Mouse (Mus musculus): ENCODE measurements around the gene Igsf11. TPM values are rescaled to one million over a fixed set of nuclear protein-coding genes. Genes with fewer than 3 reads are reported as not detected.

Igsf11 gene
- 1 to 10 TPM in 1 of 2 experiments, under 1 TPM in 1; 0.66 to 1.0 TPM for total RNA-seq (2021)
- long read RNA-seq, experiment 1, partial matches to known transcripts: 0 of 3 reads
- long read RNA-seq, experiment 1, other reads (novel, unspliced or antisense): 1 of 3 reads
- long read RNA-seq, experiment 2: 0 reads

- intact Hi-C loops (cut with DNase I; ENCODE audit: low total_unique reads): no loop called here
- no peak for DNase-seq
Observed at GRCm38 (mm10) chr16:38892371-38892770, at the start of gene Igsf11. Gene Igsf11, plus strand, starts transcription at chr16:38892671.

DNA sequence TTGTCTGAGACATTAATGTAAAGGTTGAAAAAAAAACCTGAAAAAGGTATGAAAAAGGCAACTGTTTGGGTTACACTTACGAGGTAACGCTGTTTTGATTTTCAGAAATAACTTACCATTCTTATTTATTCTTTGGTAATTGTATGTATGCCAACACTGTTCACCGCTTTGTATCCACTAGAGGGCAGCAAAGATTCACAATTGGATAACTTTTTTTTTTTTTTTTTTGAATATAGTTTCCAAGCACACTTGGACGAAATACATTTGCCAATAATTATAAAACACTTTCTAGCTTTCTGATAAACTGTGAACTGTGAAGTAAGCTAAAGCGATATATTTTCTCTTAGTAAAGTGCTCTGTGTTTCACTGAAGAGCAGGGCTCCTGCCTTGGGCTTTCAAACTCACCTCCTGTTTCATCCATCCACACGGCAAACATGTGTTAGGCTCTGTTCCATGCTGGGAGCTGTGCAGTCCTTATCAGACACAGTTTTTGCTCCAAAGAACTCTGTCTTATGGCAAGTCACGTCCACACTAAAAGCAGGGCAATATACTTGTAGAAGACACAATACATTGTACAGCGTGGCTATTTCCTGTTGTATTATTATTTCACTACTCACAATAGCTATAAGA, 34.2 kb upstream of the Igsf11 start:
- DNase-seq: no peak
- intact Hi-C loops (cut with DNase I; ENCODE audit: low total_unique reads): no loop called here

DNA sequence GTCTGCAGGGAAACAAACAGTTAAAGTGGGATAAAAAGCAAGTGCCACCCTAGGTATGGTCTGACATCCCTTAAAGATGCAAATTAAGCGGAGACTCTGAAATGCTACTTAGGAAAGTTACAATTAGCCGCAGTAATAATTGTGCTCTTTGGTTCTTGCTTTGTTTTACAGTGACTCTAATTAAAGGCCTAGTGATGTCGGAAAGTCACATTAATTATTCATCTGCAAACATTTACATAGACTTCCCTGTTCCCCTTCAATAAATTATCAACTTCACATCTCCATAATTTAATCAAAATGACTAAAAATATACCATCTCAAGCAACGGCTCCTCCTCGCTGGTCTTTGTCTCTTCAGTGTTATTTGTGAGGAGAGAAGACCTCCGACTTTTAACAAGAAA, 31.9 kb upstream of the Igsf11 start:
- intact Hi-C loops (cut with DNase I; ENCODE audit: low total_unique reads): no loop called here
- DNase-seq: no peak

DNA sequence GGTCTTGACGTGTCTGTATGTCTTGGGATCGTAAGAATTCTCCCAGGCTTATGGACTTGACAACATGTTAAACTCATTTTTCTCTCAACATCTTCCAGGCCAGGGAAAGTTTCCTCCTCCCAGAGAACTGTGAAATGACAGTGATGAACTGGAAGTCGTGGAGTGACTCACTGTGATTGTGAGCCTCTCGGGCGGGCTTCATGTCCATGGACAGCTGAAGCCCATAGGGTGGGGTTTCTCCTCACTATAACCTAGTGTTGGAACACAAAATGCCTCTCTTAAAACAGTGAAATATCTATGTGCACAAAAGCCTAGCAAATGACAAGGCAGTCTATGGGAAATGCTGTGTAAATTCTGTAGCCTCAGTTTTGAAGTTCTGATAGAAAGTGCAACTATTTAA, 28.1 kb upstream of the Igsf11 start:
- intact Hi-C loops (cut with DNase I; ENCODE audit: low total_unique reads): no loop called here
- DNase-seq: no peak

GRCm38 (mm10) chr16:38873231-38873630, 19.2 kb upstream of the Igsf11 start:
- no peak for DNase-seq
- intact Hi-C loops (cut with DNase I; ENCODE audit: low total_unique reads): no loop called here

DNA sequence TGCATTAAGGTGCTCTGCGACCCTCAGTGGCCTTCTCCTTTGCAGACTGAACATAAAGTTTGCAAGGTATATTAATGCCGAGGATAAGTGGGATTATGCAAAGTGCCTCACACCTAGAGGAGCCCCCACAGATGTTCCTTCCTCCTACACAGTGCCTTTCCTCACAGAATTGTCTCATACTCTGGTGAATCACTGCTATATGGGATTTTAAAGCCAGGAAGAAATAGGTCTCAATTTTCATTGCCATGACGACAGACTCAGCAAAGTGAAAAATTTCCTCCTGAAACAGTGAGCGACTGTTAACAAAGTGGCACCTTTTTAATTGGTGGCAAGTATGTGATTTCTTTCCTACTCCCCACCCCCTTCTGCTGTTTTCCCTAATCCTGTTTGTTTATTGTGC, 18.0 kb upstream of the Igsf11 start:
- intact Hi-C loops (cut with DNase I; ENCODE audit: low total_unique reads): no loop called here
- DNase-seq: no peak

DNA sequence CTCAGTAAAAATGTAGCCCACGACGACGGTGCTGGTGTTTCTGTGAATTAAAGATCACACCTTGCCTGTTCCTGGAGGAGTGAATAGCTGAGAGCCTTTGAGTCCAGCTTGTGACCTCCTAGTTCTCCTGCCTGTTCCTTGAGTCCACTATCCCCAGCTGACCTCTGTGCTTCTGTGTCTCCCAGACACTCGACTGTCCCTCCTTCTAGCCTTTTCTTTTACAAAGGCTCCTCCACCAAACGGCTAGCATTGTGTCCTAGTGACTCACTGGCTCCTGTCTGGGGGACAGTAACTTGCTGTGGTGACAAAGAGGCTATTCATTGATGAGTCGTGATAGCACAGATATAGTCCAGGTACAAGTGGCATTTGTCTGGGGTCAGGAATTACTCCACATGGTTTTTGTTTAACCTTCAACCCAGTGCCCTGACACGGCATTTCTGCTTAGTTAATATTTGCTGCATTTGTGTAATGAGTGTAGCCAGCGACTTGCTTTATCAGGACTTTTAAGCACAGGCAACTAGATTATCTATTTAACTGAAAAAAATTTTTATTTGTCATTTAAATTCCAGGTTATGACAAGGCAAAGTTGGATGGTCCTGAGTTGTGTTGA, 6.5 kb downstream of the Igsf11 start:
- no peak for DNase-seq
- intact Hi-C loops (cut with DNase I; ENCODE audit: low total_unique reads): no loop called here

DNA sequence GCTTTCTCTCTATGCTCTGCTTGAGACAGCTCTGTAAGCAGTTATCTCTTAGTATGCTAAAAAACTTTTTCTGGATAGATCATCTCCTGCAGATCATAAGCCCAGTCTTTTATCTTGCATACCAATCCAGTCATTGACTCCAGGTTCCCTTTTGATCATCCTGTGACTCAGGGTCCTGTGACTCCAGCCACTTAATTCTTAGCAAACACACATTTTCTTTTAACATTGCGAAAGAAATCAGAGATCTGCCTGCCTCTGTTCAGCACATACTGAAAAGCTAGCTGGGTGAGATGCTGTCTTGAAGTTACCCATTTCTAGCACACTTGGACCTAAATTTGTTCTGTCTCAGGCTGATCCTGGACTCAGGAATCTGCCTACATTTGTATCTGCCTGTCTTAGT, 7.6 kb downstream of the Igsf11 start:
- intact Hi-C loops (cut with DNase I; ENCODE audit: low total_unique reads): no loop called here

DNA sequence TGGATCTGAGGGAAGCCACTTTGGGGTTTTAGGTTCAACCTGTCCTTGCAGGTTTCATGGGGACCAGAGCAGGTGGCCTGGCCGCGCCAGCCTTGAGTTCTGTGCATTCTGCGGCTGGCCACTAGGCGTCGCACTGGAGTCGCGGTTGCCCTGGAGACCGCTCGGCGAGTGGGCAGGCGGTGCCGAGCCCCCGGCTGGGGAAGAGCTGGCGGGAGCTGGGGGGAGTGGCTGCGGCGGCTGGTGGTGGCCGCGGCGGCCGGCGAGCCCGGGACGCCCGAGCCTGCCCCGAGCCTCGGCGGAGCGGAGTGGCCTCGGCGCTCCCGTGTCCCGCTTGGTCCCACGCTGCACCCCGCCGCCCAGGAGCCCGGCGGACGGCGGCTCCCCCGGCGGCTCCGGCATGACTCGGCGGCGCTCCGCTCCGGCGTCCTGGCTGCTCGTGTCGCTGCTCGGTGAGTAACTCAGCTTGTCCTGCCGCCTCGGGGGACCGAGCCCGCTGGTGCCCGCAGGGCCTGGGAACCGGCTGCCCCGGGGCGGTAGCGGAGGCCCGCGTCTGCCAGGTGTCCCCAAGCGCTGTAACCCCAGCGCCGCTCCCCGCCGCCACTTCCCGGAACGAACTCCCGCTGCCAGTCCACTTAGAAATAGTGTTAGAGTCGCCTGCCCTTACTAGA, 9.8 kb downstream of the Igsf11 start:
- intact Hi-C loops (cut with DNase I; ENCODE audit: low total_unique reads): no loop called here
- peak; percentile 91 for DNase-seq

More for the DNA sequence above, 7.6 kb downstream of the Igsf11 start:
- no peak for DNase-seq

DNA sequence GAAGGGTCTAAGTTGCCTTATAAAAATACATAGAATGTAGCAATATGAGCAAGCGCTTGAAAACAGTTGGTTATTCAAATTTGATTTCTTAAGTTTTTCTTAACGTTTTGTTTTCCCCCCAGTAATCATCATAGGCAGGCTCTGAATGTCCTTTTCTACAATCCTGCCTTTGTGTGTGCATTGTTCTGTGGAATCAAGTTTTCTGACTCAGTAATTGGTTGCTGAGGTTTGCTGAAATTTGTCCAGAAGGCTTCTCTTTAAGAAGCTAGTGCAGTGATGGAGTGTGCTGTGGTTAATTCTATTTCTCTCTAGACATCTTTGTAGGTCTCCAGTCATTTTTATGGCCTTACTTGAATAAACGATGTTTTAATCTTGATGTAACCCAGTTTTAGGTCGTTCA, 10.5 kb downstream of the Igsf11 start:
- intact Hi-C loops (cut with DNase I; ENCODE audit: low total_unique reads): no loop called here
- no peak for DNase-seq

- DNase-seq: no peak
- intact Hi-C loops (cut with DNase I; ENCODE audit: low total_unique reads): no loop called here
Observed at GRCm38 (mm10) chr16:38904202-38904601, 11.7 kb downstream of the Igsf11 start.

GRCm38 (mm10) chr16:38905911-38906310, 13.4 kb downstream of the Igsf11 start:
- DNase-seq: no peak
- intact Hi-C loops (cut with DNase I; ENCODE audit: low total_unique reads): no loop called here

- intact Hi-C loops (cut with DNase I; ENCODE audit: low total_unique reads): no loop called here
Observed at GRCm38 (mm10) chr16:38908304-38908703, 15.8 kb downstream of the Igsf11 start.

GRCm38 (mm10) chr16:38909506-38909905, 17.0 kb downstream of the Igsf11 start:
- no peak for DNase-seq
- intact Hi-C loops (cut with DNase I; ENCODE audit: low total_unique reads): no loop called here

More at GRCm38 (mm10) chr16:38908304-38908703, 15.8 kb downstream of the Igsf11 start:
- DNase-seq: no peak

DNA sequence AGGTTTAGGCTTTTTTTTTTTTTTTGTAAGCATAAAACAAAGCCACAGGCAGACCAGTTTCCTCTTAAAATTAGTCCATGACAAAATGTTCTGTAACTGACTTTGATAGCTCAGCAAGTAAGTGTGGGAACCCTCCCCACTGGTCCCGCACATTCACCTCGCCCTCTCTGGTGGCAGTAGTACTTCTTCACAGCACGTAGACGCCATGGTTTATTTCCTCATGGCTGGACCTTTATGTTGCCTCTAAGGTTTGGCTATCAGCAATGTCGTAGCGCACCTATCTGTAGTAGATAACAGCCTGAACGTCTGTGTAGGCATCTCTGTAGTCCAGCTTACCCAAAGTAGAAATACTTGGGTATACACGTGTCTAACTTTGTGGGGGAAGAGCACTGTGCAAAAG, 17.6 kb downstream of the Igsf11 start:
- intact Hi-C loops (cut with DNase I; ENCODE audit: low total_unique reads): no loop called here
- no peak for DNase-seq

DNA sequence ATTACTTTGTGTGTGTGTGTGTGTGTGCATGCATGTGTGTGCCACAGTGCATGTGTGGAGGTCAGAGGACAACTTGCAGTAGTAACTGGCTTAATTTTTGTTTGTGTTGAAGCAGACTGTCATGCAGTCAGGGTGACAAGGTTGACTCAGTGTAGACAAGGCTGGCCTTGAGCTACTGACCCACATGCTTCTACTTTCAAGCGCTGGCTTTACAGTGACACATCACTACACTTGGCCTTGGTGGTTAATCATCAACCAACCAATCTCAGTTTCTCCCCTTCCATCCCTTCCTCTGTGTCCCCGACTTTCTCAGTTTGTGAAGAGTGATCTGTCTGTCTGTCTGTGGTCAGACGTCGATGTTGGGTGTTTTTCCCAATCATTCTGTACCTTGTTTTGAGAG, 23.0 kb downstream of the Igsf11 start:
- no peak for DNase-seq
- intact Hi-C loops (cut with DNase I; ENCODE audit: low total_unique reads): no loop called here

DNA sequence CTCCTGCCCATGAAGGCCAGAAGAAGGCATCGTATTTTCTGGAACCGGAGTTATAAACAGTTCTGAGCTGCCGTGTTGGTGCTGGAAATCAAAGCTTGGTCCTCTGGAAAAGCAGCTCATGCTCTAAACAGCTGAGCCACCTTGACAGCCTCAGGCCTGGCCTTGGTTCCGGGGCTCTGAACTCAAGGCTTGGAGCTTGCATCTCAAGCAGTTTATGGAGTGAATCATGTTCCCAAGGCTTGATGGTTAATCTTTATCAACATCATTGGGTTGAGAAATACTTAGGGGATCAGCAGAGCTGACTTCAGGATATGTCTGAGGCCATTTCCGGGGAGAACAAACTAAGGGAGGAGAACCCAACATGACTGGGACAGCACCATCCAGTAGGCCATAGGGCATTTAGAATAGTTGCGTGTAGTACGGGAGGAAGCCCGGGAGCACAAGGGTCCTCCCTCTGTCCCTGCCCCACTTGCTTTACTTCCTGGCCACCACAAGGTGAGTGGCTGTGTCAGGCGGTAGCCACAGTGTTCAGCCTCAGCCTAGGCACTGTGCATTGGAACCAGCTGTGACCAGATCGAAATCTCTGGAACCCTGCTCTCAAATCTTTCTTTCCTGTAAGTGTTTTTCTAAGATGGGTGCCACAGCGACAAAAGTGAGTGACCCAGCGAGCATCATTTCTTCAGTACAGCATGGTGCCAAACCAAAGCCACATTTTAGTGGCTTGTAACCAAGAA, 23.7 kb downstream of the Igsf11 start:
- intact Hi-C loops (cut with DNase I; ENCODE audit: low total_unique reads): no loop called here
- no peak for DNase-seq

DNA sequence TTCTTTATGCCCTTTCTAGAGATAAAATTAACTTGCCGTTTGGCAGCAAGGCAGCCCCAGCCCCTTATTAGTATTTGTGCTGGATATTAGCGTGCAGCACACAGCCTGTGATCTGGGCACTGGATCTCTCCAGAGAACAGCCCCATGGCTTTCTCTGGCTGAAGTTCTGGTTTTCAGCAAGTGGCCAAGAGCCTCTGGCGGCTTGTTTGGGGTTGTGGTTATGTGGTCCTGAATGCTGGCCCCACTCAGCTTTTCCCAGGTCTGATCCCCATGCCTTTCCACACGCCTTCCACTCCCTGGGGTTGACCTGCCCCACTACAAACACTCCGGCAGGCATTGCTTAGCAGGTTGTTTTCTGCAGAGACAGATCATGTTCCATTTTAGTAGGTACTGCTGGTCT, 24.4 kb downstream of the Igsf11 start:
- intact Hi-C loops (cut with DNase I; ENCODE audit: low total_unique reads): no loop called here

DNA sequence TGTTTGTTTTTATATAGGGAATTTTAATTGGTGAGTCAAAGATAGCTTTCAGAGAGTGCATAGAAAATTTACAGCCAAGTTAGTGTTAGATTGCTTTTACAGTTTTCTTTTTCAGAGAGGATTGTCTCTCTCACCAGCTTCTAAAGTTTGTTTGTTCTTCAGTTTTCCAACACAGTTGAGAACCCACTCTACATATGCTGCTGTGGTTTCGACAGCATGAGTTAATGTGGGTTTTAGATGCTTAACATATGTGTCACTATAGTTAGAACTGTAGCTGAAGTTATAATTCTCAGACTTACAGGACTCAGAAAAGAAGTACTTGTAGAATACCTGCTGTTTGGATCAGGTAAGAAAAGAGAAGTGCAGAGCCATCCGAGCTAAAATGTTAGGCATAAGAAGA, 25.6 kb downstream of the Igsf11 start:
- intact Hi-C loops (cut with DNase I; ENCODE audit: low total_unique reads): no loop called here
- DNase-seq: no peak

More for the DNA sequence above, 24.4 kb downstream of the Igsf11 start:
- no peak for DNase-seq

- intact Hi-C loops (cut with DNase I; ENCODE audit: low total_unique reads): no loop called here
- no peak for DNase-seq
Observed at GRCm38 (mm10) chr16:38920488-38920887, 28.0 kb downstream of the Igsf11 start.

Data from gastrocnemius, postnatal 14 days (tissue).